Mouse (Mus musculus): ENCODE results near the gene Carmil1. TPM values are rescaled to one million over a fixed set of nuclear protein-coding genes. Genes with fewer than 3 reads are reported as not detected.
A peak's percentile ranks its signal among the peaks of the same experiment; 100 is the strongest.
"Not testable (repeated sequence)": the region's sequence is repeated elsewhere in the genome, so short reads cannot be mapped to it uniquely, and the experiment has no call there.

Carmil1 gene
- polyA plus RNA-seq, 1 experiment from 2014 or later, result 21.8 TPM

- H3K4me1 ChIP-seq (replicated peaks), result peaks cover 13% of the 10 kb centered on the region
- H3K27ac ChIP-seq, result 0 out of 2 replicates have a peak overlapping the region, but pooled peaks have one; percentile 36
- WGBS, result 73% methylated on average over 1 of the region's 1 CpGs
- no peaks in the 10 kb centered on the region for H3K27me3 ChIP-seq
- ATAC-seq, result no peak
- no peaks in the 10 kb centered on the region for H3K36me3 ChIP-seq
- no peak overlapping the region for H3K9ac ChIP-seq (replicated peaks)
- H3K4me2 ChIP-seq (replicated peaks), result no peak overlapping the region
- no peaks in the 10 kb centered on the region for H3K9me3 ChIP-seq
- no peak overlapping the region for H3K4me3 ChIP-seq (replicated peaks)
These were observed 175.3 kb downstream of the Carmil1 start for GRCm38 (mm10) chr13:24105340-24105669.

DNA sequence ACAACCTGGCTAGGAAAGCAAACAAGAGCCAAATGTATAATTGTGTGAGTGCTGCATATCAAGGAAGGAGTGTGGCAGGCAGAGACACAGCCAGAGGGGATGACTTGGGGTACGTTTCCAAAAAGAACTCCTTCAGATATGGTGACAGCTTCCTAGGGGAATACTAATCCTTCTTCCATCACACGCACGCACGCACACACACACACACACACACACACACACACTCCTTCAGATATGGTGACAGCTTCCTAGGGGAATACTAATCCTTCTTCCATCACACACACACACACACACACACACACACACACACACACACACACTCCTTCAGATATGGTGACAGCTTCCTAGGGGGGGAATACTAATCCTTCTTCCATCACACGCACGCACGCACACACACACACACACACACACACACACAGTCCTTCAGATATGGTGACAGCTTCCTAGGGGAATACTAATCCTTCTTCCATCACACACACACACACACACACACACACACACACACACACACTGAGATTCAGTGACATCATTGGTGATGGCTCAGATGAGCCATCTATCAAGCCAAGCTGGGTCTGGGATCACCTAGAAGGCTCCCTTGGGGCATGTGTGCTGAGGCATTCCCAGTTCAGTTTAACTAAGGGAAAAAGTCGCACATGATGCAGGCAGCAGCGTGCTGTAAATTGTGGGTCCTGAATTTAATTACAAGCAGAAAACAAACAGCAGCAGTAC, 175.8 kb downstream of the Carmil1 start:
- 0 out of 2 replicates have a peak overlapping the region, but pooled peaks have one; percentile 36 for H3K27ac ChIP-seq
- not testable (repeated sequence) for H3K4me2 ChIP-seq (replicated peaks); H3K36me3 ChIP-seq; H3K9ac ChIP-seq (replicated peaks); H3K4me3 ChIP-seq (replicated peaks); H3K27me3 ChIP-seq; H3K4me1 ChIP-seq (replicated peaks); H3K9me3 ChIP-seq
- ATAC-seq, result peak; percentile 71
- WGBS, result 57% methylated on average over 9 of the region's 9 CpGs

DNA sequence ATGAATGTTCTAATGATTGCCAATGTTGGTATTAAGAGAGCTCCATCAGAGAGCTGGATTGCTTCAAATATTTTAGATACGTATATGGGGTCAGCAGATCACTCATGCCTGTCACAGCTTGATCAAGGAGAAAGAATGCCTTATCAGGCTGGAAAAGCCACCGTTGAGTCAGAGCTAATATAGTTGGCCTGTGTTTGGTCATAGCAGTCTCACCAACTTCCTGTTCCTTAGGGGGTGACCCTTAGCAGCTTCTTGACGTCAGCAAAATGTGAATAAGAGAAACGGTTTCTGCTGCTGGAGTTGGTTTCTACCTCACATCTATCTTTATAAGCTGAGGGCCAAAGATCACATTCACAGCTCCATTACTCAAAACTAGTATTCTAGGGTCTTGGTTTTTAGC, 176.6 kb downstream of the Carmil1 start:
- no peaks in the 10 kb centered on the region for H3K36me3 ChIP-seq
- no peaks in the 10 kb centered on the region for H3K9me3 ChIP-seq
- no peak overlapping the region for H3K4me2 ChIP-seq (replicated peaks)
- no peak overlapping the region for H3K4me3 ChIP-seq (replicated peaks)
- 91% methylated on average over 4 of the region's 4 CpGs for WGBS
- H3K27me3 ChIP-seq, result no peaks in the 10 kb centered on the region
- ATAC-seq, result no peak
- no peak overlapping the region for H3K27ac ChIP-seq
- no peak overlapping the region for H3K9ac ChIP-seq (replicated peaks)
- H3K4me1 ChIP-seq (replicated peaks), result 0 out of 2 replicates have a peak, but pooled peaks cover 8% of the 10 kb centered on the region

- H3K4me2 ChIP-seq (replicated peaks), result no peak overlapping the region
- no peaks in the 10 kb centered on the region for H3K36me3 ChIP-seq
- WGBS, result 94% methylated on average over 2 of the region's 2 CpGs
- no peaks in the 10 kb centered on the region for H3K27me3 ChIP-seq
- H3K9me3 ChIP-seq, result no peaks in the 10 kb centered on the region
- H3K27ac ChIP-seq, result no peak overlapping the region
- H3K4me3 ChIP-seq (replicated peaks), result no peak overlapping the region
- ATAC-seq, result no peak
- H3K9ac ChIP-seq (replicated peaks), result no peak overlapping the region
- 0 out of 2 replicates have a peak, but pooled peaks cover 8% of the 10 kb centered on the region for H3K4me1 ChIP-seq (replicated peaks)
These were observed 177.4 kb downstream of the Carmil1 start for GRCm38 (mm10) chr13:24103152-24103551.

DNA sequence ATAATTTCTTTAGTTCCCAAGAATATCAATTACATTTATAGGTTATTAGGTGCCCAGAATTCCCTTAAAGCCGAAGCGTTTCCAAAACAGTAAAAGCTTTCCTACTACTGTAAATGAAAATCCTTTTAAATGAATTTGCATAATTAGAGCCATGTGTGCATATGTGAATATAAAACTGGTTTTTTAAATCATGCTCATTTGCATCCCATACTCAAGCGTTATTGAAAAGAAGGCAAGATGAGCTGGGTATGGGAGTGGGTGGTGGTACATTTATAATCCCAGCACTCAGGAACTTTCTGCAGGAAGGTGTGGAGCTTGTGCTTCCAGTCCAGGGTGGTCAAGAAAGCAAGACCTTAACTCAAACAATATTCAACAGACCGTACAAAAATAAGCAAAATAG, 178.3 kb downstream of the Carmil1 start:
- H3K27ac ChIP-seq, result no peak overlapping the region
- 85% methylated on average over 4 of the region's 4 CpGs for WGBS

GRCm38 (mm10) chr13:24101157-24102130, 179.2 kb downstream of the Carmil1 start:
- WGBS, result 58% methylated on average over 11 of the region's 11 CpGs
- ATAC-seq, result no peak
- H3K36me3 ChIP-seq, result no peaks in the 10 kb centered on the region
- H3K27me3 ChIP-seq, result no peaks in the 10 kb centered on the region
- no peak overlapping the region for H3K4me3 ChIP-seq (replicated peaks)
- H3K4me2 ChIP-seq (replicated peaks), result no peak overlapping the region
- H3K27ac ChIP-seq, result no peak overlapping the region
- no peak overlapping the region for H3K9ac ChIP-seq (replicated peaks)
- 0 out of 2 replicates have a peak, but pooled peaks cover 7% of the 10 kb centered on the region for H3K4me1 ChIP-seq (replicated peaks)
- no peaks in the 10 kb centered on the region for H3K9me3 ChIP-seq

More for the DNA sequence above, 178.3 kb downstream of the Carmil1 start:
- Histone ChIP-seq H3K36me3 (no peaks in the 10 kb centered on the region), H3K9me3 (no peaks in the 10 kb centered on the region), H3K4me1 (replicated peaks) (0 out of 2 replicates have a peak, but pooled peaks cover 8% of the 10 kb centered on the region), H3K27me3 (no peaks in the 10 kb centered on the region), H3K9ac (replicated peaks) (no peak overlapping the region), H3K4me2 (replicated peaks) (no peak overlapping the region), H3K4me3 (replicated peaks) (no peak overlapping the region)
- no peak for ATAC-seq

DNA sequence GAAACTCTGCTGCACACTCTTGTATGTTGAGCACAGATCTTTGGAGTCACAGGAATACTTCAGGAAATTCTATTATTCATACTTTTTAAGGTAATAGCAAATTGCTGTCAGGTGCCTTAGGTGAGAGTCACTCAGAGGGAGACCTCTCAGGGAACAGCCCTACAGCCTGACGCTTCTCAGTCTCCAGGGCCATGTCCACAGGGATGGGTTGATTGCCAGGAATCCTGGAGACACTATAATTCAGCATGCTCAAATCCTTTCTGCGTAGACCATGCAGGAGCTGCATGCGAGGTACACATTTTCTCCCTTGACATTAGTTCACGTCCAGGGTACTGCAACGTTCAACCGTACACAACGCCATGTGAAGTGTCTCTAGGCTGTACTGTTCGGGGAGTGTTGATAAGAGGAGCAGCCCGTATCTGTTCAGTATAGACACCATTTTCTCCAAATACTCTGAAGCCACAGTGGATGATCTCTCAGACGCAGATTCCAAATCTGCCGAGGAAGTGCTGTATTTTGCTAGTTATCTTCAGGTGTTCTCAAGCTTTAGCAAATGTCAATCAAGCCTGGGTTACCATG, 180.0 kb downstream of the Carmil1 start:
- 0 out of 2 replicates have a peak, but pooled peaks cover 3% of the 10 kb centered on the region for H3K4me1 ChIP-seq (replicated peaks)
- H3K4me3 ChIP-seq (replicated peaks), result no peak overlapping the region
- peak; percentile 45; the same call in 1 of the 2 replicates for ATAC-seq
- H3K9me3 ChIP-seq, result no peaks in the 10 kb centered on the region
- H3K27me3 ChIP-seq, result no peaks in the 10 kb centered on the region
- 87% methylated on average over 11 of the region's 11 CpGs for WGBS
- no peak overlapping the region for H3K4me2 ChIP-seq (replicated peaks)
- H3K9ac ChIP-seq (replicated peaks), result no peak overlapping the region
- no peaks in the 10 kb centered on the region for H3K36me3 ChIP-seq
- no peak overlapping the region for H3K27ac ChIP-seq

- no peak overlapping the region for H3K4me2 ChIP-seq (replicated peaks)
- no peaks in the 10 kb centered on the region for H3K27me3 ChIP-seq
- no peak overlapping the region for H3K4me3 ChIP-seq (replicated peaks)
- no peaks in the 10 kb centered on the region for H3K36me3 ChIP-seq
- 0 out of 2 replicates have a peak, but pooled peaks cover 3% of the 10 kb centered on the region for H3K4me1 ChIP-seq (replicated peaks)
- no peak overlapping the region for H3K27ac ChIP-seq
- H3K9ac ChIP-seq (replicated peaks), result no peak overlapping the region
- H3K9me3 ChIP-seq, result no peaks in the 10 kb centered on the region
- no peak for ATAC-seq
- WGBS, result 72% methylated on average over 6 of the region's 6 CpGs
These were observed 184.0 kb downstream of the Carmil1 start for GRCm38 (mm10) chr13:24096573-24096972.

DNA sequence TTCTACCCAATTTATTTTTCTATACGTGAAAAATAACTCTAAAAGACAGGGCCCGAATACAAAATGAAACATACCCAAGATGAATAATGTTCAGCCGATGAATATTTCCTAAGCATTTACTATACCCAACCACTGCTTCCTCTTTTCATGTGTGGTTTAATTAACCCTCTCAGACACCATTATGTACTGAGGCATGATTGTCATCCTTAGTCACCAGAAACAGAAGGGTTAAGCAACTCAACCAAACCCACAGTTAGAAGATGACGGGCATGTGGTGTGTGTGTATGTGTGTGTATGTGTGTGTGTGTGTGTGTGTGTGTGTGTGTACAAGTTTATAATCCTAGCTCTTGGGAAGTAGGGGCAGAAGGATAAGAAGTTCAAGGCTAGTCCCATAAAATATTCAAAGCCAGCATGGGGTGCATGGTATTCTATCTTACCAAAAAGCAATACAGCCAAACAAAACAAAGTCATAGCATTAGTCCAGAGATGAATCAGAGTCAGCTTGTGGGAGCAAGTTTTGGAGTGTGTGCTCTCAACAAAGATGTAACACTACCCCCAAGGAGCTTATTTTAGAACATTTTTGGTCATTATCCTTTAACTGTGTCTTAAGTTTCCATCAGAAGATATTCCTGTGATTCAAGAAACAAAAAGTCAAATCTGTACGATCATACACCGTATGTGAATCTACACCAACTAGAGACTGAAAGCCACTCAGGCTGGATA, 185.6 kb downstream of the Carmil1 start:
- no peaks in the 10 kb centered on the region for H3K4me1 ChIP-seq (replicated peaks)

DNA sequence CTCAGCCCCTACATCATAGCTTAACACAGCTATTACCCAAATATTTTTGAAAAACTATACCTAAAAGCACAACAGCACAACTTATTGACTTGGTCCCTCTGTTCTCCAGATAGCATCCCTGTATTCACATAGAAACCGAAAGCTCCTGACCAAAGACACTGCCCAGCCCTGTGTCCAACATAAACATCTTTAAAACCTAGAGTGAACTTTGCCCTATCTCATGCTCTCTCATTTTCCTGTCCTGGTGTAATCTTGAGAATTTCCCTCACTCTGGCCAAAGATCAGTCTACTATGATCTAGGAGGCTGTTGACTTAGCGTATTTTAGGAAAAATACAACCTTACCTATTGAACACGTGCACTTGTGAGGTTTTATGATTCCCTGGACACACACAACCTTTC, 187.5 kb downstream of the Carmil1 start:
- no peaks in the 10 kb centered on the region for H3K36me3 ChIP-seq
- H3K4me1 ChIP-seq (replicated peaks), result no peaks in the 10 kb centered on the region
- H3K27me3 ChIP-seq, result no peaks in the 10 kb centered on the region
- H3K4me3 ChIP-seq (replicated peaks), result no peak overlapping the region
- no peak overlapping the region for H3K9ac ChIP-seq (replicated peaks)
- H3K4me2 ChIP-seq (replicated peaks), result no peak overlapping the region
- H3K27ac ChIP-seq, result no peak overlapping the region
- H3K9me3 ChIP-seq, result no peaks in the 10 kb centered on the region
- 95% methylated on average over 3 of the region's 3 CpGs for WGBS
- ATAC-seq, result no peak

More for the DNA sequence above, 185.6 kb downstream of the Carmil1 start:
- no peak overlapping the region for H3K4me3 ChIP-seq (replicated peaks)
- H3K9ac ChIP-seq (replicated peaks), result no peak overlapping the region
- no peak overlapping the region for H3K27ac ChIP-seq
- 92% methylated on average over 6 of the region's 6 CpGs for whole genome bisulfite sequencing
- H3K4me2 ChIP-seq (replicated peaks), result no peak overlapping the region
- no peak for ATAC-seq
- H3K36me3 ChIP-seq, result no peaks in the 10 kb centered on the region
- H3K9me3 ChIP-seq, result no peaks in the 10 kb centered on the region
- no peaks in the 10 kb centered on the region for H3K27me3 ChIP-seq

DNA sequence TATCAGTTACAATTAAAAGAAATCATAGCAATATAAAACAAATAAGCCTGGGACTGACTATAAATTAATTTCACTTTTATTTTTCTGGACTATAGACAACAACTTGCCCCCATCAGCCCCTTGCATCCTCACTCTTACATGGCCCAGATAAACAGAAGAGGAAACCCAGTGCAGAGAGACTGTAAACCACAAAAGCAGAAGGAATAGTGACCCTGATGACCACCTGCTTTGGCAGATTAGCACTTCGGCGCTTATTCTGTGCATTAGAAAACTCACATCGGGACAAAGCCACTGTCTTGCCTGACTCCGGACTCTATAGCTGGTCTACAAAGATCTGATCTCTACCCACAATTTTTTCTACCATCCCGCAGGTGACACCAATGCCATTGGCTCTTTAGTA, 188.5 kb downstream of the Carmil1 start:
- Histone ChIP-seq H3K4me3 (replicated peaks) (no peak overlapping the region), H3K36me3 (no peaks in the 10 kb centered on the region), H3K27me3 (no peaks in the 10 kb centered on the region), H3K9ac (replicated peaks) (no peak overlapping the region), H3K9me3 (no peaks in the 10 kb centered on the region), H3K4me1 (replicated peaks) (no peaks in the 10 kb centered on the region), H3K4me2 (replicated peaks) (no peak overlapping the region), H3K27ac (no peak overlapping the region)
- 88% methylated on average over 5 of the region's 5 CpGs for WGBS
- no peak for ATAC-seq

All from midbrain, embryonic 13.5 days (tissue).